Mouse (Mus musculus): ENCODE measurements around the gene Rnf166. TPM values are rescaled to one million over a fixed set of nuclear protein-coding genes. Genes with fewer than 3 reads are reported as not detected.

The Rnf166 gene
- total and polyA plus RNA-seq, 3 experiments, result 7.7 to 13.0 (median 8.5) TPM

DNA sequence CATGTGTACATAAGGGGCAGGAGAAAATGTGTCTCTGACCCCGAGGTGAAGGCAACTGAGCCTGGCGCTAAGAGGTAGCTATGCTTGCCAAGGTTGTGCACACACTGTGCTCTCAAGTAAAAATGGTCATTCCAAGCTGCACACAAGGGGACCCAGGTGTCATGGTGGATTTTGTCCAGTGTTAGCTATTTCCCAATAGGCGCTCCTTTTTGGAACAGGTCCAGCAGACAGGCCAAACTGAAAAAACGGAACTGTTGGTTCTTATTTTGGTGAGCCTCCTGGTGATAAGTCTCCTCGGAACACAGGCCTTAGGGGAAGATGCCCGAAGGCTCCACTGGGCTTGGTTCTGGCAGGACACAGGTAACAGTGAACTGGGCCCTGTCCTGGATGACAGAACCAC, 21.5 kb downstream of the Rnf166 start:
- H3K9ac ChIP-seq (ENCODE audit: insufficient read depth, low read depth), result no peak overlapping the region
- no peak overlapping the region for H3K4me2 ChIP-seq (ENCODE audit: insufficient read depth, low read depth, poor library complexity, severe bottlenecking)
- dilution Hi-C loops (cut with MboI; ENCODE audit: extremely low pct_ligation_motif_present, extremely low pct_unique_long_range_greater_than_20kb, low sequenced_read_pairs), result no loop called here
- H3K9me3 ChIP-seq (replicated peaks; ENCODE audit: low read length), result no peaks in the 10 kb centered on the region
- in situ Hi-C loops (cut with MboI; ENCODE audit: low pct_ligation_motif_present, low pct_unique_long_range_greater_than_20kb, low sequenced_read_pairs), result no loop called here
- H3K4me1 ChIP-seq (ENCODE audit: control insufficient read depth in 1 of 2, insufficient read depth in 2 of 2), result peaks cover 2 to 24% of the 10 kb centered on the region in 2 experiments; a peak in 3 of 4 replicates
- H3K27me3 ChIP-seq (replicated peaks), result peaks cover 20% of the 10 kb centered on the region
- no peak for DNase-seq (ENCODE audit: extremely low read depth)
- no peaks in the 10 kb centered on the region for H3K79me2 ChIP-seq (replicated peaks; ENCODE audit: control insufficient read depth, extremely low read depth, insufficient read depth, poor library complexity, severe bottlenecking)
- no peaks in the 10 kb centered on the region for H3K36me3 ChIP-seq (replicated peaks in 1 of 2; ENCODE audit: control insufficient read depth in 1 of 2, insufficient read depth in 1 of 2, low read length in 1 of 2)
- H3K4me3 ChIP-seq (replicated peaks in 1 of 3; ENCODE audit: low read depth in 2 of 3, low read length in 2 of 3, poor library complexity in 1 of 3), result no peak overlapping the region
- no peak overlapping the region for H3K27ac ChIP-seq (ENCODE audit: insufficient read depth, low read depth)
- TF ChIP-seq UBTF (IDR thresholded peaks at IDR 0.05; ENCODE audit: low read depth, low read length), result no peak
- TF ChIP-seq ETS1 (conservative IDR thresholded peaks at IDR 0.05; ENCODE audit: low read depth, low read length), result no peak
- no peak for TF ChIP-seq ZKSCAN1 (IDR thresholded peaks at IDR 0.05; ENCODE audit: borderline replicate concordance, low read depth, low read length)
- no peak for TF ChIP-seq ZNF384 (IDR thresholded peaks at IDR 0.05; ENCODE audit: low read depth, low read length)
- no peak for TF ChIP-seq POLR2AphosphoS2 (IDR thresholded peaks at IDR 0.05; ENCODE audit: low read depth, low read length)
- TF ChIP-seq MYC (IDR thresholded peaks at IDR 0.05; ENCODE audit: low read depth, low read length), result no peak
- no peak for TF ChIP-seq NRF1 (IDR thresholded peaks at IDR 0.05; ENCODE audit: low read depth, low read length)
- no peak for TF ChIP-seq MXI1 (IDR thresholded peaks at IDR 0.05; ENCODE audit: low read depth, low read length)
- no peak for TF ChIP-seq USF1 (IDR thresholded peaks at IDR 0.05; ENCODE audit: low read depth, low read length)
- no peak for TF ChIP-seq RAD21 (IDR thresholded peaks at IDR 0.05; ENCODE audit: low read depth, low read length)
- no peak for TF ChIP-seq MAZ (IDR thresholded peaks at IDR 0.05; ENCODE audit: low read depth, low read length)

DNA sequence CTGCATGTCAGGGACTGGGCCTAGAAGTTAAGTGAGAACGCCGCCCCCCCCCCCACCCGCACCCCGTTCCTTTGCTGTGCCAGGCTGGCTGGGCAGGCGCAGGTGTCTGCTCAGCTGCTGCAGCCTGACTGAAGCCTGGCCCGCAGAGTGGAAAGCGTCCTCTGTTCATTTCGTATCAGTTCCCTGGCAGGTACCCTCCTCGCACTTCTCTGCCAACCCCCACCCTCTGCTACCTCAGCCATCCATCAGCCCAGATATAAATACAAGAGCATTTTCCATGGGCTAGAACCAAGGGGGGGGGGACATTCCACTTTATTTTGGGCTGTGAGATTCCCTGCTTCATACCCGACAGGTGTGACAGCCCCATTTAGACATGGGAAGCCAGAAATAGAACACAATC, 23.7 kb downstream of the Rnf166 start:
- Histone ChIP-seq H3K9me3 (replicated peaks; ENCODE audit: low read length) (no peaks in the 10 kb centered on the region), H3K27ac (ENCODE audit: insufficient read depth, low read depth) (no peak overlapping the region), H3K4me1 (ENCODE audit: control insufficient read depth in 1 of 2, insufficient read depth in 2 of 2) (peaks cover under 1 to 11% of the 10 kb centered on the region in 2 experiments; a peak in 3 of 4 replicates), H3K36me3 (replicated peaks in 1 of 2; ENCODE audit: control insufficient read depth in 1 of 2, insufficient read depth in 1 of 2, low read length in 1 of 2) (no peaks in the 10 kb centered on the region), H3K9ac (ENCODE audit: insufficient read depth, low read depth) (no peak overlapping the region), H3K4me3 (replicated peaks in 1 of 3; ENCODE audit: low read depth in 2 of 3, low read length in 2 of 3, poor library complexity in 1 of 3) (no peak overlapping the region), H3K79me2 (replicated peaks; ENCODE audit: control insufficient read depth, extremely low read depth, insufficient read depth, poor library complexity, severe bottlenecking) (no peaks in the 10 kb centered on the region), H3K4me2 (ENCODE audit: insufficient read depth, low read depth, poor library complexity, severe bottlenecking) (no peak overlapping the region), H3K27me3 (replicated peaks) (peaks cover 8% of the 10 kb centered on the region)
- DNase-seq (ENCODE audit: extremely low read depth), result no peak
- in situ Hi-C loops (cut with MboI; ENCODE audit: low pct_ligation_motif_present, low pct_unique_long_range_greater_than_20kb, low sequenced_read_pairs), result no loop called here
- TF ChIP-seq UBTF (IDR thresholded peaks at IDR 0.05; ENCODE audit: low read depth, low read length), result no peak
- no peak for TF ChIP-seq ZMIZ1 (IDR thresholded peaks at IDR 0.05; ENCODE audit: low read depth, low read length)
- TF ChIP-seq USF2 (conservative IDR thresholded peaks at IDR 0.05; ENCODE audit: low read depth, low read length), result no peak
- no peak for TF ChIP-seq MEF2A (IDR thresholded peaks at IDR 0.05; ENCODE audit: borderline replicate concordance, low read depth, low read length)
- TF ChIP-seq CHD1 (IDR thresholded peaks at IDR 0.05; ENCODE audit: low read depth, low read length), result no peak
- dilution Hi-C loops (cut with MboI; ENCODE audit: extremely low pct_ligation_motif_present, extremely low pct_unique_long_range_greater_than_20kb, low sequenced_read_pairs), result no loop called here

All from CH12.LX (cell line).